Mouse (Mus musculus) G1E (cell line): ENCODE results near the gene Entpd5.

Experiments
- CTCF ChIP-seq: IDR thresholded peaks from 2 replicates; pipeline ENCODE4 v1.5.1; 2012; ENCODE audit warnings: low read depth, low read length, inconsistent platforms, mixed read lengths
- GATA1 ChIP-seq: IDR thresholded peaks from 2 replicates; pipeline ENCODE4 v1.6.1; 2012; ENCODE audit warnings: borderline replicate concordance, low read length, inconsistent platforms, mixed read lengths
- GATA2 ChIP-seq: IDR thresholded peaks from 2 replicates; pipeline ENCODE4 v1.6.1; 2012; ENCODE audit warnings: low read depth, low read length, inconsistent platforms, borderline replicate concordance
- POLR2AphosphoS5 ChIP-seq: IDR thresholded peaks from 2 replicates; pipeline ENCODE4 v1.6.1; 2012; ENCODE audit warnings: low read depth, low read length, inconsistent platforms; ENCODE audit not compliant: insufficient replicate concordance
- TAL1 ChIP-seq: conservative IDR thresholded peaks from 2 replicates; pipeline ENCODE4 v1.6.1; 2012; ENCODE audit warnings: low read depth, low read length, inconsistent platforms, mixed read lengths

GRCm38 (mm10) chr12:84371647-84372046, 37.2 kb downstream of the Entpd5 start:
- no peak for TF ChIP-seq GATA1
- no peak for TF ChIP-seq TAL1
- TF ChIP-seq CTCF: no peak
- TF ChIP-seq GATA2: no peak
- no peak for TF ChIP-seq POLR2AphosphoS5
